Mouse (Mus musculus) forebrain, embryonic 15.5 days (tissue): Measurements from ENCODE around the gene Nudt22. TPM values are rescaled to one million over a fixed set of nuclear protein-coding genes. Genes with fewer than 3 reads are reported as not detected.

Source experiments
- ATAC-seq: fragments of 200-750 bp; cut with Nextera tagmentation; replicated peaks from 2 replicates; pipeline ENCODE4 v1.8.0; 2017; ENCODE audit warnings: mild to moderate bottlenecking, moderate TSS enrichment, moderate library complexity
- H3K27ac ChIP-seq: fragments of 300-500 bp; sonication (generic); replicated peaks from 2 replicates; pipeline ENCODE4 v1.5.1; 2015; ENCODE audit warnings: mild to moderate bottlenecking, inconsistent platforms
- H3K27me3 ChIP-seq: fragments of 300-500 bp; sonication (generic); 2 replicates; pipeline ENCODE4 v1.6.1; 2015; ENCODE audit warnings: inconsistent platforms
- H3K36me3 ChIP-seq: fragments of 300-500 bp; sonication (generic); 2 replicates; pipeline ENCODE4 v1.6.1; 2015; ENCODE audit warnings: mild to moderate bottlenecking, inconsistent platforms
- H3K4me1 ChIP-seq: fragments of 300-500 bp; sonication (generic); 2 replicates; pipeline ENCODE4 v1.6.1; 2015; ENCODE audit warnings: inconsistent platforms
- H3K4me2 ChIP-seq: fragments of 300-500 bp; sonication (generic); replicated peaks from 2 replicates; pipeline ENCODE4 v1.6.1; 2015; ENCODE audit warnings: mild to moderate bottlenecking, inconsistent platforms
- H3K4me3 ChIP-seq: fragments of 300-500 bp; sonication (generic); 2 replicates; pipeline ENCODE4 v1.5.1; 2015; ENCODE audit warnings: mild to moderate bottlenecking, inconsistent platforms
- H3K9ac ChIP-seq: fragments of 300-500 bp; sonication (generic); replicated peaks from 2 replicates; pipeline ENCODE4 v1.6.1; 2015; ENCODE audit warnings: mild to moderate bottlenecking, inconsistent platforms
- H3K9me3 ChIP-seq: fragments of 300-500 bp; sonication (generic); 2 replicates; pipeline ENCODE4 v1.6.1; 2016; ENCODE audit warnings: inconsistent platforms
- WGBS: fragments of 180-500 bp; shearing (Covaris S2); methylation state at CpG from one replicate; pipeline ENCODE4 v1.1.7; 2015; ENCODE audit warnings: mixed read lengths; 5-methylcytosine and 5-hydroxymethylcytosine counted together
- polyA plus RNA-seq: library from polyadenylated mRNA; unstranded; fragments of >200 nt; fragmentation: Nextera tagmentation; extraction: Ambion mirVana; gene quantifications from 2 replicates; pipeline ENCODE4 v1.2.1, GENCODE M21; 2015

Nudt22 gene
- polyA plus RNA-seq, 1 experiment from 2014 or later, result 18.1 TPM

- peak overlapping the region; percentile 95 for H3K27ac ChIP-seq
- H3K9ac ChIP-seq, result peak overlapping the region; percentile 74
- no peaks in the 10 kb centered on the region for H3K9me3 ChIP-seq
- H3K36me3 ChIP-seq, result peaks cover 3% of the 10 kb centered on the region; the same call in 1 of the 2 replicates
- under 1% methylated on average over 28 of the region's 28 CpGs for WGBS
- peak; percentile 57 for ATAC-seq
- peak overlapping the region; percentile 94 for H3K4me2 ChIP-seq
- peak overlapping the region; percentile 63 for H3K4me3 ChIP-seq
- H3K27me3 ChIP-seq, result no peaks in the 10 kb centered on the region
- peaks cover 21% of the 10 kb centered on the region for H3K4me1 ChIP-seq
Measured at GRCm38 (mm10) chr19:6950613-6951153, 45.2 kb downstream of the Nudt22 start.

GRCm38 (mm10) chr19:6949951-6950350 is 46.0 kb downstream of the Nudt22 start:
- H3K9ac ChIP-seq, result peak overlapping the region; percentile 74

GRCm38 (mm10) chr19:6949532-6949931 is 46.4 kb downstream of the Nudt22 start:
- 90% methylated on average over 5 of the region's 5 CpGs for WGBS
- no peak overlapping the region for H3K4me3 ChIP-seq
- H3K27me3 ChIP-seq, result no peaks in the 10 kb centered on the region
- no peaks in the 10 kb centered on the region for H3K9me3 ChIP-seq
- H3K9ac ChIP-seq, result no peak overlapping the region
- H3K36me3 ChIP-seq, result peaks cover 6% of the 10 kb centered on the region; the same call in 1 of the 2 replicates
- H3K4me1 ChIP-seq, result peaks cover 21% of the 10 kb centered on the region
- no peak overlapping the region for H3K27ac ChIP-seq
- ATAC-seq, result no peak
- no peak overlapping the region for H3K4me2 ChIP-seq

More at GRCm38 (mm10) chr19:6949951-6950350, 46.0 kb downstream of the Nudt22 start:
- Histone ChIP-seq H3K9me3 (no peaks in the 10 kb centered on the region), H3K36me3 (peaks cover 6% of the 10 kb centered on the region; the same call in 1 of the 2 replicates), H3K4me1 (peaks cover 21% of the 10 kb centered on the region), H3K27me3 (no peaks in the 10 kb centered on the region), H3K4me3 (peak overlapping the region; percentile 63), H3K4me2 (peak overlapping the region; percentile 94), H3K27ac (peak overlapping the region; percentile 95)
- ATAC-seq, result no peak
- 52% methylated on average over 5 of the region's 5 CpGs for WGBS

GRCm38 (mm10) chr19:6948186-6948585 is 47.7 kb downstream of the Nudt22 start:
- H3K36me3 ChIP-seq, result peaks cover 6% of the 10 kb centered on the region; the same call in 1 of the 2 replicates
- H3K27ac ChIP-seq, result no peak overlapping the region
- H3K4me3 ChIP-seq, result no peak overlapping the region
- H3K4me2 ChIP-seq, result no peak overlapping the region
- H3K9me3 ChIP-seq, result no peaks in the 10 kb centered on the region
- ATAC-seq, result no peak
- H3K9ac ChIP-seq, result no peak overlapping the region
- peaks cover 23% of the 10 kb centered on the region for H3K4me1 ChIP-seq
- no peaks in the 10 kb centered on the region for H3K27me3 ChIP-seq
- WGBS, result 77% methylated on average over 4 of the region's 4 CpGs

- 51% methylated on average over 4 of the region's 4 CpGs for WGBS
- no peak overlapping the region for H3K4me3 ChIP-seq
- H3K4me1 ChIP-seq, result peaks cover 25% of the 10 kb centered on the region
- H3K4me2 ChIP-seq, result no peak overlapping the region
- H3K9me3 ChIP-seq, result no peaks in the 10 kb centered on the region
- no peak overlapping the region for H3K9ac ChIP-seq
- H3K27ac ChIP-seq, result no peak overlapping the region
- H3K36me3 ChIP-seq, result peaks cover 6% of the 10 kb centered on the region; the same call in 1 of the 2 replicates
- no peaks in the 10 kb centered on the region for H3K27me3 ChIP-seq
- ATAC-seq, result no peak
Measured at GRCm38 (mm10) chr19:6947742-6948141, 48.2 kb downstream of the Nudt22 start.

DNA sequence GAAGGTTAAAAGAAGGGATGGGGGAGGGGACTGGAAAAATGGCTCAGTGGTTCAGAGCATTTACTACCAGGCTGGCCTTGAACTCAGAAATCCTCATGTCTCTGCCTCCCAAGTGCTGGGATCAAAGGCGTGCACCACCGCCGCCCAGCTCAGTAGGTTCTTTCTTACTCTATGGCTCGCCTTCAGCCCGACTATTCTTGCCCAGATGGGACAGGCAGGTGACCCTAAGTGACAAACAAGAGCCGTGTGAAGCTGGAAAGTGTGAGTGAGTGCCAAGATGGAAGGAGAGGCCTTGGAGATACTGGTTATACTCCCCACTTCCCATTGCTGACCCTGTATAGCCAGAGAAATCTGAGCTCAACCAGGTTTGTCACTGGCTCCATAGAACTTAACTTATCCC is 52.2 kb downstream of the Nudt22 start:
- Histone ChIP-seq H3K36me3 (peaks cover 6% of the 10 kb centered on the region; the same call in 1 of the 2 replicates), H3K4me2 (no peak overlapping the region), H3K27me3 (no peaks in the 10 kb centered on the region), H3K4me3 (no peak overlapping the region), H3K27ac (no peak overlapping the region), H3K4me1 (peaks cover 35% of the 10 kb centered on the region), H3K9ac (no peak overlapping the region), H3K9me3 (no peaks in the 10 kb centered on the region)
- 94% methylated on average over 6 of the region's 6 CpGs for WGBS
- ATAC-seq, result no peak

Other genes with a start within 250 kb of the Nudt22 start
- gene Rps6ka4, start 155.5 kb downstream of the Nudt22 start, polyA plus RNA-seq, result 7.1 and 7.7 TPM in 2 replicates
- gene Ccdc88b, start 137.9 kb downstream of the Nudt22 start, polyA plus RNA-seq, result 0.40 and 0.71 TPM in 2 replicates
- 116 and 125 TPM in 2 replicates for gene Trmt112, start 86.4 kb downstream of the Nudt22 start, polyA plus RNA-seq
- 231 and 241 TPM in 2 replicates for gene Prdx5, start 86.0 kb downstream of the Nudt22 start, polyA plus RNA-seq
- 20.3 and 21.2 TPM in 2 replicates for gene Esrra, start 74.3 kb downstream of the Nudt22 start, polyA plus RNA-seq
- gene Catsperz, start 70.7 kb downstream of the Nudt22 start, polyA plus RNA-seq, result 0.85 and 0.96 TPM in 2 replicates
- gene Kcnk4, start 61.6 kb downstream of the Nudt22 start, polyA plus RNA-seq, result 1.4 and 1.8 TPM in 2 replicates
- 83.7 and 83.8 TPM in 2 replicates for gene Bad, start 54.3 kb downstream of the Nudt22 start, polyA plus RNA-seq
- gene Gpr137, start 53.6 kb downstream of the Nudt22 start, polyA plus RNA-seq, result 48.0 and 48.2 TPM in 2 replicates
- gene Ppp1r14b, start 21.1 kb downstream of the Nudt22 start, polyA plus RNA-seq, result 263 and 289 TPM in 2 replicates
- gene Plcb3, start 19.6 kb downstream of the Nudt22 start, polyA plus RNA-seq, result 11.2 and 11.5 TPM in 2 replicates
- 83.7 and 90.9 TPM in 2 replicates for gene Fkbp2, start 15.6 kb downstream of the Nudt22 start, polyA plus RNA-seq
- 41.0 and 46.7 TPM in 2 replicates for gene Vegfb, start 8.5 kb downstream of the Nudt22 start, polyA plus RNA-seq
- 20.3 and 22.8 TPM in 2 replicates for gene Dnajc4, start 3.5 kb downstream of the Nudt22 start, polyA plus RNA-seq
- gene Trpt1, start within 50 bp of the Nudt22 start, polyA plus RNA-seq, result 14.8 and 16.0 TPM in 2 replicates
- 3.6 and 3.7 TPM in 2 replicates for gene Fermt3, start 23.4 kb upstream of the Nudt22 start, polyA plus RNA-seq
- gene Stip1, start 43.9 kb upstream of the Nudt22 start, polyA plus RNA-seq, result 243 and 245 TPM in 2 replicates
- 5.8 and 6.0 TPM in 2 replicates for gene Macrod1, start 60.7 kb upstream of the Nudt22 start, polyA plus RNA-seq
- 14.9 and 18.9 TPM in 2 replicates for gene Flrt1, start 109.6 kb upstream of the Nudt22 start, polyA plus RNA-seq
- 232 and 233 TPM in 2 replicates for gene Otub1, start 210.2 kb upstream of the Nudt22 start, polyA plus RNA-seq
- 656 and 676 TPM in 2 replicates for gene Cox8a, start 221.5 kb upstream of the Nudt22 start, polyA plus RNA-seq
- gene Naa40, start 245.1 kb upstream of the Nudt22 start, polyA plus RNA-seq, result 69.2 and 69.5 TPM in 2 replicates